Mouse (Mus musculus) testis, adult 2 months (tissue): ENCODE data around the gene Smarcc1.

ENCODE experiments used
- CTCF ChIP-seq: fragments of 200-500 bp; IDR thresholded peaks from 2 replicates; pipeline ENCODE4 v1.5.1; 2012; ENCODE audit warnings: low read depth, mild to moderate bottlenecking, inconsistent platforms, low read length, moderate library complexity; ENCODE audit not compliant: control insufficient read depth, insufficient read depth, insufficient replicate concordance
- POLR2A ChIP-seq: fragments of 200-500 bp; IDR thresholded peaks from 2 replicates; pipeline ENCODE4 v1.6.1; 2012; ENCODE audit warnings: low read depth, mild to moderate bottlenecking, inconsistent platforms, low read length, moderate library complexity; ENCODE audit not compliant: control insufficient read depth

- TF ChIP-seq CTCF (no peak), POLR2A (no peak)
Measured at GRCm38 (mm10) chr9:110243221-110243833, 125.8 kb downstream of the Smarcc1 start, which contains the start of gene Cspg5.
